Mouse (Mus musculus): ENCODE data around the gene Spi1. TPM values are rescaled to one million over a fixed set of nuclear protein-coding genes. Genes with fewer than 3 reads are reported as not detected.
A peak's percentile ranks its signal among the peaks of the same experiment; 100 is the strongest.
"Not testable (repeated sequence)": the region's sequence is repeated elsewhere in the genome, so short reads cannot be mapped to it uniquely, and the experiment has no call there.

Gene Spi1
- total RNA-seq, 1 experiment from 2014 or later: 2.9 TPM

DNA sequence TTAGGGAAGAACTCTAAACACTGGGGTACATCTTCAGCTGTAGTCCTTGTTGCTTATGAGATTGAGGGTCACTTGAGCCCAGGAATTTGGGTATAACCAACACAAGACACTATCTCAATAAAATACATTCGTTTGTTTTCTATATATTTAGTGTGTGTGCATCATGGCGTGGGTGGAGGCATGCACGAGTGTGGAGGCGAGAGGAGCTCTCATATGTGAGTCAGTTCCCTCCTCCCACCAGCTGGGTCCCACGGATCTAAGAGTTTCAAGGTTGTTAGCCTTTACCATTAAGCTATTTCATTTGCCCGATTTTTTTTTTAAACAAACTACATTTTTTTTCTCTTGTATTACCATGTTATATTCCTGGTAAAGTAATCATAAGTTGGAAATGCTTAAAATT, 8.6 kb downstream of the Spi1 start:
- DNase-seq: no peak

- no peak for DNase-seq
Measured at GRCm38 (mm10) chr2:91096524-91096923, 14.3 kb downstream of the Spi1 start.

GRCm38 (mm10) chr2:91097015-91097414, 14.8 kb downstream of the Spi1 start:
- DNase-seq: no peak

DNA sequence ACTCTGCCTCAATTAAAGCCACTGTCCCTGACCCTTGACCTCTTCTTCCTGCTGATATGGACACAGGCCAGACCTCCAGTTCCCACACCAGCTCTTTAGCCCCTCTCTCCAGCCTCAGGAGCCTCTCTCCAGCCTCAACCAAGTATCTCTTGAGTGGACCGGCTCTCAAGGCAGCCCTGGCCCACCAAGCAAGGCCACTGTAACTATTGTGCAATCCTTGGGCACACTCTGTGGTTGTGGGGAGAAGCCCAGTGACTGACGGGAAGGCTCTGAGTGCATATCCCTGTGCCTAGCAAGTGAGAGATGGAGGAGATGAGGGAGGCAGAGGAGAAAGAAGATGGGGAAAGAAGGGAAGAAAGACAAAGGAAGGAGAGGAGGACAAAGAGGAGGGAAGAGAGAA, 16.0 kb downstream of the Spi1 start:
- DNase-seq: peak; percentile 65

- peak; percentile 96 for DNase-seq
Measured at GRCm38 (mm10) chr2:91101124-91101740, 19.0 kb downstream of the Spi1 start.

DNA sequence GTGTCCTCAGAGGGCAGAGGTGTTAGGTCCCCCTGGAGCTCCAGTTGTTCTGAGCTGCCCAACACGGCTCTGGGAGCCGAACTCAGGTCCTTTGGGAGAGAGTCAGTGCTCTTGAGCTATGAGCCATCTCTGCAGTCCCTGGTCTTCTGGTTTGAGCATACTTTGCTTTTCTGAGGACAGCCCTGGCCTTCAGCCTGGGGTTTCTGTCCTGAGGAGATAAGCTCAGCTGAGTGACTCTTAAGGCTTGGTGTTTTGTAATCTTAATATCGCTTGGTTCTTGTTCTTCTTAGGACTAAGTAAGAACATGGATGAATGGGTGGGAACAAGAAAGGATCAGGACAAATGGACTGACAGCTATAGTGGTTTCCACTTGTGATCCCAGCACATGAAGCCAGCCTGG, 26.0 kb downstream of the Spi1 start:
- no peak for DNase-seq

DNA sequence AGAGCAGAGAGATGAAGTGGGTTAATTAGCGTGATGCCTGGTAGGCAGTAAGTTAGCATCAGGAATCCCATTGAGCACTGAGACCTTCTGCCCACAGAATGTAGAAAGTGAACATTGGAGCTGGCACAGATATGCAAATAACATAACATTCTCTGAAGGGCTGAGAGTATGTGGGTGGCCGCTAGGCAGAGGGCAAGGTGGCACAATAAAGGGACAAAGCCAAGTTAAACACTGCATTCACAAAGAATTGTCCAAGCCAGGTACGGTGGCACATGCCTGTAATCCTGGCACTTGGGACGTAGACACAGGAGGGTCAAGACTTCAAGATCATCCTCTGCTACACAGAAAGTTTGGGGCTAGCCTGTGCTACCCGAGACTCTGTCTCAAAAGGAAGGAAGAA, 27.1 kb downstream of the Spi1 start:
- DNase-seq: no peak

DNA sequence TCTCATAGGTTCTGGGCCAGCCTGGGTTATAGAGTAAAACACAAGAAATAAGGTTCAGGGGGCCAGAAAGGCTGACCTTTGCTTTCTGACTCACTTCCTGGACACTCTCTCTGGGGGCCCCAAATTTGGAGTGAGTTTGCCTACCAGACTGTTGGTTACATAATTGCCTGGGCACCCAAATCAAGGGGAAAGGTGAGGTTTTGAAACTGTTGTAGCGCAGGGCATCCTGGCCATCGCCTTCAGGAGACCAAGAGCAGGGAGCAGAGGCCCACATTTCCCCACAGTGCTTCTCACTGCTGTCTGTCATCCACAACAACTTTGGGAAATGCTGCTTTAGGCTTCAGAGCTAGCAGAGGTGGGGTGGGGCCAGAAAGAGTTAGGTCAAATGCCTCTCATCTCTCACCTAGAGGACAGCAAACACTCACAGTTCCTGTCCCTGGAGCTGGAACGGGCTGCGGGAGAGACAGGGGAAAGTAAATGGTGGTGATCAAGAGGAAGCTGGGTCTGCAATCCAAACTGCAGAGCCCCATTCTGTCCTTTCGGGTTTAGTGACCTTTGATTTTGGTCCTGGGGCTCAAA, 27.7 kb downstream of the Spi1 start:
- DNase-seq: peak; percentile 58

DNA sequence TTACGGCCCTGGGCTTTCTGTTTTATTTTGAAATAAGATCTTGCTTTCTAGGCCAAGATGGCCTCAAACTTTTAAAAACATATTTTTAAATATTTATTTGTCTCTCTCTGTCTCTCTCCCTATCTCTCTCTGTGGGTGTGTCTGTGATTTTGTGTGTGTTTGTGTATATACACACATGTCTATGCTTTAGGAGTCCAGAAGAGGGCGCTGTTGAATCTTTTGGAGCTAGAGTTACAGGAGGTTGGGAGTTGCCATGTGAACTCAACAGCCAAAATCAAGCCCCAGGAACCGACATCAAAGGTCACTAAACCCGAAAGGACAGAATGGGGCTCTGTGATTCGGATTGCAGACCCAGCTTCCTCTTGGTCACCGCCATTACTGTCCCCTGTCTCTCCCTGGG, 28.2 kb downstream of the Spi1 start:
- no peak for DNase-seq

- not testable (repeated sequence) for DNase-seq
Measured at GRCm38 (mm10) chr2:91111832-91112231, 29.6 kb downstream of the Spi1 start.

- no peak for DNase-seq
Measured at GRCm38 (mm10) chr2:91112491-91112890, 30.3 kb downstream of the Spi1 start.

GRCm38 (mm10) chr2:91113334-91113733, 31.1 kb downstream of the Spi1 start:
- no peak for DNase-seq

DNA sequence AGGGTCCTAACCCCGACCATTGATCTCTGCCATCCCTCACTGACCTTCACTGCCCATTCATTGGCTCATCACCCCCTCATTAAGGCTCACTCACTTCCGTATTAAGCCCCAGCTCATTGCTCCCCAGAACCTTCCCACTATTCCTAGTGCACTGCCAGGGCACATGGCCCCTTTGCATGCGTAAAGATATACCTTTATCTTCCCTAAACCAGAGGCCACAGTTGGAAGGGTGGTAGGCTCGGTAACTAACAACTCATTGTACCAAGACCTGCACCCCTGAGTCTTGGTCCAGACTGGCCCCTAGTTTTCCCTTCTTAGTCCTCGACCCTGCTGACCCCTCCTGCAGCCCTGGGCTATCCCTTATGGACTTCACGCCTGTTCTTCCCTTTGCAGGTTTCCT, 31.7 kb downstream of the Spi1 start:
- no peak for DNase-seq

DNA sequence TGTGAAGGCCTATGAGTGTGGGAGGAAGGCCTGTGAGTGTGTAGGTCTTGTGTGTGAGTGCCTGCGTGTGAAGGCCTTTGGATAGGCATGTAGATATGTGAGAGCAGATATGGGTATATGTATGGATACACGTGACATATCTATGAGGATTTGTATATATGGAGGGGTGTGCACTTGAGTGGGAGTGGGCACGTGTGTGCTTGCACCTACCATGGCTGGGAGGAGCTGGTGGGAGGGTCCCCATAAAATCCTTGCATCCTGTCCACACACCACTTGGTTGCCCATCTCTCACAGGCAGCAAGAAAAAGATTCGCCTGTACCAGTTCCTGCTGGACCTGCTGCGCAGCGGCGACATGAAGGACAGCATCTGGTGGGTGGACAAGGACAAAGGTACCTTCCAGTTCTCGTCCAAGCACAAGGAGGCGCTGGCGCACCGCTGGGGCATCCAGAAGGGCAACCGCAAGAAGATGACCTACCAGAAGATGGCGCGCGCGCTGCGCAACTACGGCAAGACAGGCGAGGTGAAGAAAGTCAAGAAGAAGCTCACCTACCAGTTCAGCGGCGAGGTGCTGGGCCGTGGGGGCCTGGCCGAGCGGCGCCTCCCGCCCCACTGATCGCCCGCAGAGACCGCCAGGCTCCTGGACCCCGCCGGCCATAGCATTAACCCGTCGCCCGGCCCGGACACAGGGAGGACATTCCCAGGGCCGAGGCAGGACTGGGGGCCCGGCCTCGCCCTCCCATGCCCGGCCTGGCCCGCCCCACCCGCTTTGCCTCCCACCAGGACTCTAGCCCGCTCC, 32.8 kb downstream of the Spi1 start:
- peak; percentile 98 for DNase-seq

- no peak for DNase-seq
Measured at GRCm38 (mm10) chr2:91115578-91115970, 33.4 kb downstream of the Spi1 start.

DNA sequence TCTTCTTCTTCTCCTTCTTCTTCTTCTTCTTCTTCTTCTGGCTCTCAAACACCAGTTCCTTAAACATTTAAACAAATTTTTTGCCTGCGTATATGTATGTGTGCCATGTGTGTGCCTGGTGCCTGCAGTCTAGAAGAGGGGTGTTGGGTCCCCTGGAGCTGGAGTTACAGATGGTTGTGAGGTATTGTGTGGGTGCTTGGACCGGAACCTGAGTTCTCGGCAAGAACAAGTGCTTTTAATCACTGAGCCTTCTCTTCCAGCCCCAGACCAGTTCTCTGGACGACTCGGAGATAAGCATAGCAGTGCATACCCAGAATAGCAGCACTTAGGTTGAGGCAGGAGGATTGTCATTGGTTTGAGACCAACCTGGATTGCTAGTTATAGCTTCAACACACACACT, 34.7 kb downstream of the Spi1 start:
- DNase-seq: no peak

GRCm38 (mm10) chr2:91117585-91118275, 35.5 kb downstream of the Spi1 start, which contains the start of gene Mybpc3:
TSS of gene Mybpc3 (plus strand) at chr2:91118144.
- DNase-seq: no peak

DNA sequence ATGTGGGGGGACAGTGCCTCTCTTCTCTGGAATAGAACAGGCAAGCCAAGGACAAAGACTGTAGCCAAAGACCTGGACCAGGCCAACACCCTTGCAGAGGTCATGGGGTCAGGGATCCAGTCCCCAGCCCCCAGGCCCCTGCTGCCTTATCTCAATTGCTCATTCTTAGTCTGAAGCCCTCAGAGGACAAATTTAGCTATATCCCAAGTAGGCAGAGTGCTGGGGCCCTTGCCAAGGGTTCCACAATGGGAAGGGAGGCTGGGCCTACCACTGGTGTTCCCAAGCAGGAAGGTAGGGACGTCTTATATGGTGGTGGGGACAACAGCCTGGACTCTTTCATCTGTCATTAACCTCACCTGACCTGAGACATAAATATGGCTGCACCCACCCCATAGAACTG, 36.5 kb downstream of the Spi1 start:
- DNase-seq: no peak

GRCm38 (mm10) chr2:91119061-91119460, 36.9 kb downstream of the Spi1 start:
- DNase-seq: no peak

- DNase-seq: no peak
Measured at GRCm38 (mm10) chr2:91119551-91119950, 37.4 kb downstream of the Spi1 start.

DNA sequence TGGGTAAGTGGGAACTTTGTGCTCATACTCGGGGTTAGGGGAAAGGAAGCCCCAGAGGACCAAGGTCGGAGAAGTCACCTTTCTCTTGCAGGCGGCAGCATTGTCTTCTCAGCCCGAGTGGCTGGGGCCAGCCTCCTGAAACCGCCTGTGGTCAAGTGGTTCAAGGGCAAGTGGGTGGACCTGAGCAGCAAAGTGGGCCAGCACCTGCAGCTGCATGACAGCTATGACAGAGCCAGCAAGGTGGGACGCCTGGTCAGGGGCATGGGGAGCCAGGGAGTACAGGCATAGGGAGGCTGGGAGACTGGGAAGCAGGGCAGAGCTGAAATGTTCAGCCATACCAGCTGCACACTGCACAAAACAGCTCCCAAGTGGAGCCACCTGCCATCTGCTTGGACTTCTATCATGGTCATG, 38.1 kb downstream of the Spi1 start:
- no peak for DNase-seq

DNA sequence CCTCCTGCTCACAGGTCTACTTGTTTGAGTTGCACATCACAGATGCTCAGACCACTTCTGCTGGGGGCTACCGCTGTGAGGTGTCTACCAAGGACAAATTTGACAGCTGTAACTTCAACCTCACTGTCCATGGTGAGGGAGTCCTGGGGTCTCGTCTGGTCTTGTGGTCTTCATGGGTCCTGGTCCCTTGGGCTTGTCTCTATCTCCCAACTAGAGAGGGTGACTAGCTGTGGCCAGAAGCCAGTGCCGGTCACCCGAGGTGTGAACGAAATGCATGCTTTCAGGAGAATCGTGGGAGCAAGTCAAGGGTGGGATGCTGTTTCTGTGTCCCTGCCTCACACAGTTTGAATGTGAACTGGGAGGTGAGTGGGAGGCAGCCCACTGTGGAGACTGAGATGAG, 38.8 kb downstream of the Spi1 start:
- DNase-seq: no peak

DNA sequence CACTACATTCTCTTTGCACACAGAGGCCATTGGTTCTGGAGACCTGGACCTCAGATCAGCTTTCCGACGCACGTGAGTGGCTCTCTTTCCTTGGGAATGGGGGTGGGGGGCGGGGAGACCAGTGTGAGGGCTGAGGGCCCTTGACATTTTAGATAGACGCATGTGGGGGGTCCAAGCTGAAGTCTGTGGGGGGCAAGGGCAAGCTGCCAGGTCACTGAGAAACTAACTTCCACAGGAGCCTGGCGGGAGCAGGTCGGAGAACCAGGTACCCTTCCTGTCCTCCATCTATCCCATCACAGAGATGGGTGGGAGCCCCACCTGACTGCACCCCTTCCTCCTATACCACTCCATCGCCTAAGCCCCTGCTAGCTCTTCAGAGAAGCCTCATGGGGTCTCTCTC, 39.3 kb downstream of the Spi1 start:
- DNase-seq: no peak

Data from adrenal gland, postnatal 14 days (tissue).